Mouse (Mus musculus) fat pad, adult 2 months (tissue): Measurements from ENCODE around the gene Gm21970.
A peak's percentile ranks its signal among the peaks of the same experiment; 100 is the strongest.

Source experiments
- DNase-seq: peaks from one replicate; pipeline ENCODE4 v3.0.0-alpha.2; 2011; ENCODE audit warnings: low read depth, low spot score; ENCODE audit errors: extremely low read depth

Gene Gm21970

DNA sequence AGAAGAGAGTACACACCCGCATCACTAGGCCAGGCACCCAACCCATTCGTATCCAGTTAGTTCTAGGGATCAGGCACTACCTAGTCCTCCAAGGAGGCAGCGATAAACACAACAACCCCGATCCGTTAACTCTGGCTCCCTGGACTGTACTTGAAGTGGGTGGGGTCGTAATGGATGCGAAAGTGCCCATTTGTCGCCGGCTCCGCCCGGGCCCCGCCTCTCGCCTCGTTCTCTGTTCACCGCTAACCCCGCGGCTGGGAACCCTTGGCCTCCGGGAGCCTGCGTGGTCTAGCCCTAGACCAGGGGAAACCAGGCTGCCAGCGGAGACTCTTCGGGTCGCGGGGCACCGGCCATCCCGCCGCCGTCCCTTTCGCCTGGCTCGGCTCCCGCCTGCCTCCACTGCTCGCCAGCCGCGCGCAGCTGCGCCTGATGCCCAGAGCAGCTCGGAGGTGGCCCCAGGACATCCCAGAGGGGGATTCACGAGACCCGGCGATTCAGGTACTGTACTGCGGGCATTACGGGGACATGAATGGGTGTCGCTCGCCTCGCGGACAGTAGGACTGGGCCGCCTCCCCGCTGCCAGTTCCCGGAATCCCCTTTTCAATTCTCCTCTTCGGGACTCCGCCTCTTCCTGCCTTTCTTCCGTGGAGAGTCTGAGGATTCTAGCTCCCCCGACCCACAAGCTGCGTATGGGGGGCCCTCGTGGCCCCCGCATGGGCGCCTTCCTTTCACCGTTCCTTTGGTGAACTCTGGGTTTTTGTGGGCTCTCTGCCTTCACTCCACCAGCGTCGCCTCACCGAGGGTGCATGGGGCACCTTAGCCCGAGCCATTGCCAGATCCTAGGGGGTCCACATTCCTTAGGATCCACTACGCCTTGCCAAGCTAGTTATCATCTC, 18.7 kb upstream of the Gm21970 start, which contains the start of gene Ifnar2:
Gene Ifnar2 (plus strand): TSS at position 207 of the 896 bp plus-strand sequence.
- DNase-seq = no peak

GRCm38 (mm10) chr16:91373473-91374252, 17.9 kb upstream of the Gm21970 start:
- DNase-seq = no peak

DNA sequence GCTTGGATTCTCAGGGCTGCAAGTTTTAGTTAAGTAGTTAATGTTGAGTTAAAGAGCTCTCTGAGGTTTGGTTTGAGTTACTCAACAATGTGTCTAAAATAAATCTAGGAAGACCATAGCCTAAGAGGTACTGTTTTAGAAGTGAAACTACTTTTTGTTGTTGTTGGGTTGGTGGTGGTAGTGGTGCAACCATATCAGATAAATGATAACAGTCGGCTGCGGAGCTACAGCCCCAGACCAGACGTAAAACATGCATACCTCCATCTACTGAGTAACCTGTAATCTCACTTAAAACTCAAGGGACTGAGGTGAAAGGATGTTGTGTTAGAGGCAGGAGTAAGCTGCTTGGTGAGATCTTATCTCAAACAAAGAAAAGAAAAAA, 17.3 kb upstream of the Gm21970 start:
- DNase-seq = no peak

DNA sequence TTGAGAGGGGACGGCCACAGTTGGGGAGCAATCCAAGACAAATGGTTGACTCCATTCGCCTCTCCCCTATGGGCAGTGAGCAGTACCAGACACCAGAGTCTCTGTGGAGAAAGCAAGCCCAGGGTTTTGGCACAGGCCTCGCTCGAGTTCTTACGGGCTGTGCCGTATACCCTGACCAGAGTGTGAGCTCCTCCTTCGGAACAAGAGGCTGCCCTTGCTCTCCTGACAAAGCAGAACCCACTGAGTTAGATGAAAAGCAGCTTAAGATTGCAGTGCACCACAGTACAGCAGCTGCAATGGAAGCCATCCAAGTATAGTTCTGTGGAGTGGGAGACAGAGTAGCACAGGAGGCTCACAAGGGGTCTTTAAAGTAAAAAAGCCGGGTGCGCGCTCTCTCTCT, 14.8 kb upstream of the Gm21970 start:
- DNase-seq = no peak

GRCm38 (mm10) chr16:91378431-91378986, 13.0 kb upstream of the Gm21970 start:
- DNase-seq = no peak

GRCm38 (mm10) chr16:91378991-91379390, 12.5 kb upstream of the Gm21970 start:
- DNase-seq = no peak

DNA sequence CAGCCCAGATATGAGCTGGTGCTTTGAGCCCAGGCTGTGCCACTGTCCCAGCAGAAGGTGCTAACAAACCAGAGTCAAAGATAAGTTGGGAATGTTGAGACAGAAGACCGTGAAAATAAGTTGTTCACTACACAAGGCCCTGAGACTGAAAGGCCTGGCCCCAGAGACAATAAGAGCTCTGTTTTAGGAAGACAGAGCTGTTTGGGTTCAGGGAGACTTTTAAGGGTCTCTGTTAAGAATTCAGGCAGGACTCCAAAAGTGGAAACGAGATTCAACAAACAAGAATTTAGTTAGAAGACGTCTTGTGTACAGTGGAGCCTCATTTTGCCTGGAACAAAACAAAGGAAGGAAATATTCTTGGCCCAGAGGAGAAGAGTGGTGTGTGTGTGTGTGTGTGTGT, 12.1 kb upstream of the Gm21970 start:
- no peak for DNase-seq

DNA sequence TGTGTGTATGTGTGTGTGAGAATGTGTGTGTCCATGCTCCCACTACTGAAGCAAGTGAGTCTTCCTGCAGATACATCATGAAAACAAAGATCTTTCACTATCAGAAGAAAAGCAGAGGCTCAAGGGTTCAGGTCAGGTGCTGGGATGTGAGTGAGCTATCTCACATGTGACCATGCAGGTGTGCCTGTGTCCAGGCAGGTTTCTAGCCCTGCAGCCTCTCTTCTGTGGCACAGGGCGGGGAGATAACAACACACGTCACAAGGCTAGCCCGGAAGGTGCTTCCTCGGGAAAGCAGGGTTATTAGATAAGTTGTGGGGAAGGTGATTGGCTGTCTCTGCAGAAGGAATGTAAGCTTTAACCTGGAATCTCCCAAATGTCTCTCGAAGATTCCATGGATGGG, 11.4 kb upstream of the Gm21970 start:
- DNase-seq = no peak

DNA sequence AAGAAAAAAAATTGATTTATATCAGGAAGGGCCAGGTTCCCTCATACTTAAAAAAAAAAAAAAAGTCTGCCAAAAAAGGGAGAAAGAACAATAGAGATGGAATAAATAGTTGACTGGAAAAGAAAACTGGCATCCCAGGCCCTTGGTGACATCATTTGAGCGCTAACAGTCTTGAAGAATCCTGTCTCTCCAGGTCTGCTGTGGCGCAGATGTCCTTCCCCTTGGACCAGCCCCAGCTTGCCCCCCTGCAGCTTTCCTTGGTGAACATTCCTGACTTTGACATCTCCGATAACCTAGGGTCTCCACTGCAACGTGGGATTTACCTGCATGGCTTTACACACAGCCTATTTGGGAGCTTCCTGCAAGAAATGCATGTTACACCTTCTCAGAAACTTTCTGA, 9.9 kb upstream of the Gm21970 start:
- DNase-seq = no peak

DNA sequence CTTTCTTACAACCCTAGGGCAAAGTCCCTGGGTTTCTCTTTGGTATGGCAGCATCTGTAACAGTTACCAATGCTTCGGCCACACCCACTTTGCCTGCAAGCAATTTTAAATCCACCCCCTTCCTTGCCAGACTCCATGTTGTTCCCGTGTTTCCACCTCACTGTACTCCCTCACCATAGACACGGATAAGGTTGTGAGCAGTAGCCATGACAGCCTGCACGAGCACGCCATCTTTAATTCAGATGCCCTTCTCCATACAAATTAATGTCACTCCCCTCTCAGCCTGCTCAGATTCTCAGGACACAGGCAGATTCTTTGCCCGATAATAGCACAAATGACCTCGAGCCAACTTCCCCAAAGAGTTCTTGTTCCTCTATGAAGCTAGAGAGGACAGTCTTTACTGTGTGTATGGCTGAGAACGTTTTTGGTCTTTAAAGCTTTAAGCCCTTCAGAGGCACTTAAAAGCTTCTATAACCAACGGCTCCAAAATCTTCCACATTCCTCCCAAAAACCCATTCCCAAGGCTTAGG, 9.2 kb upstream of the Gm21970 start:
- no peak for DNase-seq

- DNase-seq = no peak
Observed at GRCm38 (mm10) chr16:91384221-91384620, 7.3 kb upstream of the Gm21970 start.

DNA sequence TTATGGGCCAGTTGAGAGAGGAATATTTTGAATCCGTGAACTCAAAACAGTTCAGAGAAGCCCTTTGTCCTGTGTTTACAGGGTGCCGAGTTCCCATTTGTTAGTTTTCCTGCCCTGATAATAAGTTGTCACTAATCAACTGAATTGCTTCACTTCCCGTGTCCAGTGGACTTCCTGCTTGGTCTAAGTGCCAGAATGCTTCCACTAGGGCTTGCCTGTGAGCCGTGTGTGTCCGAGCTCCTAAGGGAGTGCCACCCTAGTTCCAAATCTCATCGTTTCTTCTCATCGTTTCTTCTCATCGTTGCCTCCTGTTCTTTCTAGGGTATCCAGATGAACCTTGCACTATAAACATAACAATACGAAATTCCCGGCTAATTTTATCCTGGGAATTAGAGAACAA, 5.9 kb upstream of the Gm21970 start:
- no peak for DNase-seq

- no peak for DNase-seq
Observed at GRCm38 (mm10) chr16:91386419-91387120, 5.0 kb upstream of the Gm21970 start.

DNA sequence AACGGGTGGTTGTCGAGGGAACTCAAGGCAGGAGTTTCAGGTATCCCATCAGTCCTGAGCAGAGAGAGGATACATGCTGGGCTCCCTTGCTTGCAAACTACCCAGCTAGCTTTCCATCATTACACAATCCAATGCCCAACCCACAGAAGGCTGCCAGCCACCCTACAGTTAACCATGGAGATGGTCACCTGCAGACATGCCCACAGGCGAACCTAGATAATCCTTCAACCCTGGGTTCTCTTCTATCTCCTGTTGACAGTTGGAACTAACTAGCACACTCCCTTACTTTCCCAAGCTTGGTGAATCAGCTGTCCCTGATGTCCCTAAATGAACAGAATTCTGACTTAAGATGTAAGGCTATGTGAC, 4.4 kb upstream of the Gm21970 start:
- no peak for DNase-seq

- no peak for DNase-seq
Observed at GRCm38 (mm10) chr16:91390100-91390499, 1.4 kb upstream of the Gm21970 start.

DNA sequence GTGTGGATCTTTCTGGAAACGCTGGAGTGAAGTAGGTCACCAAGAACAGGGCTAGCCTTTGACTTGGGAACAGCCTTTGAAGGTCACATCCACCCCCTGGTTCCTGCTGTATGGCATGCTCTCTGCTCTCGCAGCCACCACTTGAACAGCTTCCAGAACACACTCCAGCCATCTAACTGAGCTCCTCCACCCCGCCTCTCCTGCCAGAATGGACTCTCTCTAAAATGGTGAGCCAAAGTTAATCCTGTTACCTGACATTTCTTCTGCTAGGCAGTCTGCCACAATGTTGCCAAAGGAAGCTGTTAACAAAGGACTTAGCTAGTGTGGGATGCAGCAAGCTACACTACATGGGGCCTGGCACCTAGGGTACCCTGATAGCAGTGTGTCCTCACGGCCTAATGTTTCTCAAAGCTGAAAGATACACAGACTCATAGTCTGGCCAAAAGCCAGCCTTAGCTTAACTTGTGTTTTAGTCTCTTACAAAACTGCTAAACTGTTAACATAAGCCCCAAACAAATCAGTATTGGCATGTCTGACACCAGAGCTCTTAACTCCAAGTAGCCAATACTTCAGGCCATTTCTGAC, 3.4 kb downstream of the Gm21970 start:
- peak; percentile 56 for DNase-seq

DNA sequence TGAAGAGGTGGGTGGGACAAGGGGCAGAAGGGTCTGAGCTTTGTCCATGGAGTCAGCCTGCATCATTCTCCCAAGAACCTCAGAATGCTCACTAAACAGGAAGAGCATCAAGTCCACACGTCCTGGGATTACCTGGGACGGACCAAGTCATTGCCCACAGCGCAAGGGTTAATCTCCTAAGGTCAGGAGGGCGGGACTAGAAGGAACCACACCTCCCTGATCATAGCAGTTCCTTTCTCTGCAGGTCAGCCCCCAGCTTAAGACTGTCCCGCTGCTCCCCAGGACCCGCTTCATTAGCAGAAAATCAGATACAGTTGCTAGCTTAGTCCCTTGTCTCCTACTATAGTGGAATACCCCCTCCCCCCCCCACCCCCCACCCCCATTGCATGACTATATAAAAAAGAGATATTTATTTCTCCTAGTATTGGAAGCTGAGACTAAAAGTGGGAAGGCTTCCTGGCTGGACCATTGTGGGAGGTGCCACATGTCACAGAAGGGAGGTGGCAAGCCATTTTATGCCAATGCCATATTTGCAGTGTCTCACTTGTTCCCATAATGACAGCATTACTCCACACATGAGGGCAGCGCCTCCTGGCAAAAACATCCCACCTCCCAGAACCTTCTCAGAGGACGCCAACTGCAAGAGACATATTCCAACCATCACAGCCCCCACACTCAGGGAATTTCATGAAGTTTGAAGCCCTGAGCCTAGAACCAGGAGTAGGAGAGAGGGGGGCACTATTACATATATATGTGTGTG, 4.3 kb downstream of the Gm21970 start:
- no peak for DNase-seq

DNA sequence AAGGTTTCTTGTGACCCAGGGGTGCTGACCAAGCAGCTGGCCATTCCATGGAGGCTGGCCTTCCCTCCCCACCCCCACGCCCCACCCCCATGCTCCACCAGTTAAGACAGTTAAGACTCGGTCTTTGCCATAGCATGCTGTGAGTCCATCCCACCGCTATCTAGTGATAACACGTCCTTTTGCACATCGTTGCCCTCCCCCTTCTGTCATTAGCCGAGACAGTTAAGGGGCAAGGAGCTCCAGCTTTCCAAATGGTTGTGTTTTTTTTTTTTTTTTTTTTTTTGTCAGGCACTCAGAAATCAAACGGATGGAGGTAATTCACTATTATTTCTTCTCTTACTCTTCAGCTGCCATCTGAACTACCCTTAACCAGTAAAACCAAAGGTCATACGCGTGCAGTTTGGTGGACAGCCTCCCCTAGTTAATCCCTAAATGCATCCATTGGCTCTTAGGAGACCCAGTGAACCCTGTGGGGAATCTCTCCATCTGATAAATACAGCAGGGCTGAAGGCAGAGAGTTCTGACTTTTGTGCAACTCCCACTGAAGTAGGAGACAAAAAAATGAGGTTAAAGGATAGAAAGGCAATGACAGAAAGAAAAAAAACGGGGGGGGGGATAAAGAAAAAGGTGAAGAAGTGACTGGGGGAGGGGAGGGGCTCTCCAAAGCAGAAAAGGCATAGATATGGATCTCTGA, 5.5 kb downstream of the Gm21970 start:
- no peak for DNase-seq

DNA sequence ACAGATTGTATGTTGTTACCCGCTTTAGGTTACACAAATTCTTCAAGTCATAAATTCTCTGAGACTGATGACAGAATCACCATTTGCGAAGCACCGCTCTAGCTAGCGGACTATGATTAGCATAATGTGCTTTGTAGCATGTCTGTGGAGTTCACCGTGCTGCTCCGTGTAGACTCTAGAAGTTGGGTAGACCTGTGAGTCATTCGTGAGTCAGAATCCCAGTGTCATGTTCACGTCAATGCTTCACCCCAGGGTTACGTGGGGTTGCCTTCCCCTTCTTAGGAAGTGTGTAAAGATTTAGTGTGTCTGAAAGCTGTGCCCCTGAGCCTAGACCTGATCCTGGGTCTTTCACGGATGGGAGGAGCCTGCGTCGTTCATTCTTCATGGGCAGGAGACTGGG, 6.5 kb downstream of the Gm21970 start:
- DNase-seq = no peak
